Mouse (Mus musculus): ENCODE data around the gene Txk.

The Txk gene

GRCm38 (mm10) chr5:72751056-72751758, 1.4 kb downstream of the Txk start:
- ATAC-seq (ENCODE audit: low TSS enrichment): no peak

- ATAC-seq (ENCODE audit: low TSS enrichment): no peak
Measured at GRCm38 (mm10) chr5:72750226-72750625, 2.4 kb downstream of the Txk start.

GRCm38 (mm10) chr5:72748659-72749265, 3.8 kb downstream of the Txk start:
- no peak for ATAC-seq (ENCODE audit: low TSS enrichment)

GRCm38 (mm10) chr5:72747384-72747783, 5.2 kb downstream of the Txk start:
- ATAC-seq (ENCODE audit: low TSS enrichment): peak; percentile 98

GRCm38 (mm10) chr5:72746461-72746860, 6.1 kb downstream of the Txk start:
- peak; percentile 2; the same call in 1 of the 2 replicates for ATAC-seq (ENCODE audit: low TSS enrichment)

- no peak for ATAC-seq (ENCODE audit: low TSS enrichment)
Measured at GRCm38 (mm10) chr5:72743103-72743502, 9.5 kb downstream of the Txk start.

- ATAC-seq (ENCODE audit: low TSS enrichment): no peak
Measured at GRCm38 (mm10) chr5:72736868-72737267, 15.7 kb downstream of the Txk start.

- no peak for ATAC-seq (ENCODE audit: low TSS enrichment)
Measured at GRCm38 (mm10) chr5:72736437-72736836, 16.1 kb downstream of the Txk start.

- peak; percentile 44; the same call in 1 of the 2 replicates for ATAC-seq (ENCODE audit: low TSS enrichment)
Measured at GRCm38 (mm10) chr5:72735763-72736162, 16.8 kb downstream of the Txk start.

GRCm38 (mm10) chr5:72732885-72733284, 19.7 kb downstream of the Txk start:
- no peak for ATAC-seq (ENCODE audit: low TSS enrichment)

- no peak for ATAC-seq (ENCODE audit: low TSS enrichment)
Measured at GRCm38 (mm10) chr5:72725404-72725803, 27.2 kb downstream of the Txk start.

GRCm38 (mm10) chr5:72723429-72723828, 29.1 kb downstream of the Txk start:
- ATAC-seq (ENCODE audit: low TSS enrichment): no peak

- ATAC-seq (ENCODE audit: low TSS enrichment): no peak
Measured at GRCm38 (mm10) chr5:72720587-72720986, 32.0 kb downstream of the Txk start.

- no peak for ATAC-seq (ENCODE audit: low TSS enrichment)
Measured at GRCm38 (mm10) chr5:72710572-72711278, 41.9 kb downstream of the Txk start.

- no peak for ATAC-seq (ENCODE audit: low TSS enrichment)
Measured at GRCm38 (mm10) chr5:72709976-72710375, 42.6 kb downstream of the Txk start.

GRCm38 (mm10) chr5:72709451-72709850, 43.1 kb downstream of the Txk start:
- ATAC-seq (ENCODE audit: low TSS enrichment): no peak

GRCm38 (mm10) chr5:72706722-72707121, 45.9 kb downstream of the Txk start:
- ATAC-seq (ENCODE audit: low TSS enrichment): no peak

- no peak for ATAC-seq (ENCODE audit: low TSS enrichment)
Measured at GRCm38 (mm10) chr5:72706095-72706494, 46.5 kb downstream of the Txk start.

GRCm38 (mm10) chr5:72702202-72702601, 50.4 kb downstream of the Txk start:
- no peak for ATAC-seq (ENCODE audit: low TSS enrichment)

GRCm38 (mm10) chr5:72699500-72699818, 53.1 kb downstream of the Txk start:
- peak; percentile 56; the same call in 1 of the 2 replicates for ATAC-seq (ENCODE audit: low TSS enrichment)

GRCm38 (mm10) chr5:72698818-72699499, 53.6 kb downstream of the Txk start:
- ATAC-seq (ENCODE audit: low TSS enrichment): peak; percentile 79

- peak; percentile 36 for ATAC-seq (ENCODE audit: low TSS enrichment)
Measured at GRCm38 (mm10) chr5:72698343-72698742, 54.2 kb downstream of the Txk start.

All from frontal cortex, adult (tissue).